Mouse (Mus musculus): ENCODE data around the gene Plekha5. TPM values are rescaled to one million over a fixed set of nuclear protein-coding genes. Genes with fewer than 3 reads are reported as not detected.

Plekha5 gene
- 32.4 and 36.9 TPM in 2 replicates for polyA plus RNA-seq (2015; fragmentation: Nextera tagmentation; extraction: Ambion mirVana)

DNA sequence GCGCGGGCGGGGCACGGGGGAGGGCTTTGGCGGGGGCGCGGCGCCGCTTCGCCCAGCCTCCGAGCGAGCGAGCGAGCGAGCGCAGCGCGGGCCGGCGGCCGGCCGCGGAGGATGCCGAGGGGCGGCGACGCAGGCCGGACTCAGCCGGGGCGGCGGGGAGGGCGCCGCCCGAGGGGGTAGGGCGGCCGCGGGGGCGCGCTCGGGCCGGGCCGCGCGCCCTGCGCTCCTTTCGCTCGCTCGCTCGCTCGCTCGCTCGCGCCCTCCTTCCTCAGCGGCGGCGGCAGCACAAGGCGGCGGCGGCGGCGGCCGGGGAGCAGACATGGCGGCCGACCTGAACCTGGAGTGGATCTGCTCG lies at the start of gene Plekha5:
TSS of gene Plekha5 (plus strand) at position 209 of the 355 bp plus-strand sequence.
- under 1% methylated on average over 33 of the region's 65 CpGs for WGBS
- Histone ChIP-seq H3K9me3 (replicated peaks) (peaks cover 3% of the 10 kb centered on the region), H3K4me1 (peaks cover 32% of the 10 kb centered on the region), H3K4me2 (peak within 1 kb of the TSS; percentile 72), H3K27me3 (no peaks in the 10 kb centered on the region), H3K27ac (peak within 1 kb of the TSS; percentile 93), H3K9ac (peak within 1 kb of the TSS; percentile 97), H3K36me3 (ENCODE audit: poor library complexity, severe bottlenecking) (peaks cover 3% of the 10 kb centered on the region), H3K4me3 (peak within 1 kb of the TSS; percentile 97)
- ATAC-seq, result peak; percentile 90

DNA sequence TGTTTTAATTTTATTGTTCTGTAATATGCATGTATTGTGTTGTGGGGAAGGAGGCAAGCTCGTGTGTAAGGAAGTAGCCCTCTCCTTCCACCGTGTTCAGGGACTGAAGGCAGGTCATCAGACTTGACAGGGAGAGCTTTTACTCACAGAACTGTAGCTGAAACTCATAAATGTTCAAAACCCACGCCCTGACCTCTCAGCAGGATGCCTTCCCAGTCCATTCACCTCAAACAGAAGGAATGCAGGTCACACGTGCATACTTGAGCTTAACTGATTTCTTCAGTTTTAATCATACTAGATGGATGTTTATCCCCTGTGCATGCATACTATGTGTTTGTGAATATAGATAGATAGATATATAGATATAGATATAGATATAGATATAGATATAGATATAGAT lies 48.2 kb upstream of the Plekha5 start:
- H3K4me3 ChIP-seq, result no peak overlapping the region
- H3K27ac ChIP-seq, result no peak overlapping the region
- no peaks in the 10 kb centered on the region for H3K4me1 ChIP-seq
- H3K27me3 ChIP-seq, result no peaks in the 10 kb centered on the region
- no peak overlapping the region for H3K4me2 ChIP-seq
- ATAC-seq, result no peak
- H3K36me3 ChIP-seq (ENCODE audit: poor library complexity, severe bottlenecking), result no peaks in the 10 kb centered on the region
- no peaks in the 10 kb centered on the region for H3K9me3 ChIP-seq (replicated peaks)
- H3K9ac ChIP-seq, result no peak overlapping the region
- 38% methylated on average over 4 of the region's 4 CpGs for WGBS

DNA sequence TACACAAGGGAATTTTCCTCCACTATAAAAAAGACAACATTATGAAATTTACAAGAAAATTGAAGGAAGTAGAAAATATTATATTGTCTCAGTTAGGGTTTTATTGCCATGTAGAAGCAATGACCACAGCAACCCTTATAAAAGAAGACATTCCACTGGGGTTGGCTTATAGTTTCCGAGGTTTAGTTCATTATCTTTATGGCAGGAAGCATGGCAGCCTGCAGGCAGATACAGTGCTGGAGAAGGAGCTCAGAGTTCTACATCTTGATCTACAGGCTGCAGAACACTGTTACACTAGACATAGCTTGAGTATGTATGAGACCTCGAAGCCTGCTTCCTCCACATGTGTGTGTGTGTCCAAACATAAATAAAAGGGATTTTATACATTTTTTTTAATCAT lies 43.3 kb upstream of the Plekha5 start:
- no peaks in the 10 kb centered on the region for H3K36me3 ChIP-seq (ENCODE audit: poor library complexity, severe bottlenecking)
- H3K4me3 ChIP-seq, result no peak overlapping the region
- 90% methylated on average over 2 of the region's 2 CpGs for WGBS
- H3K9ac ChIP-seq, result no peak overlapping the region
- H3K9me3 ChIP-seq (replicated peaks), result no peaks in the 10 kb centered on the region
- no peak overlapping the region for H3K27ac ChIP-seq
- no peaks in the 10 kb centered on the region for H3K27me3 ChIP-seq
- ATAC-seq, result no peak
- H3K4me1 ChIP-seq, result no peaks in the 10 kb centered on the region
- no peak overlapping the region for H3K4me2 ChIP-seq

DNA sequence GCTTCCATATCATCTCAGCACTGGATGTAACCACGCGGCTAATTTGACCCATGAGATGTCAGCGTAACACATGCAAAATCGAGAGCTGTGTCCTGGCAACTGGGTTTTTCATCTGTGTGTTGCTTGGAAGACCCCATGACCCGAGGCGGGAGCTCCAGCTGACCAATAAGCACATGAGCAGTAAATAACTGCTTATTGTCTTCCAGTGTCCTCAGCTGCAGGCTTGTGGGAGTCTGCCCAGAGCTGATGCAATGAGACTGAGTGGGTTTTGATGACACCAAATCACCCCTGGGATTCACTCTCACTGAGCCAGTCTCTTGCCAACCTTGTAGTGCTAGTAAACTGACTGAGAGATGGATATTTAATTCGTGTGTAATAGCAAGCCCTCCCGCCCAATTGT lies 42.7 kb upstream of the Plekha5 start:
- Histone ChIP-seq H3K4me1 (no peaks in the 10 kb centered on the region), H3K4me2 (no peak overlapping the region), H3K36me3 (ENCODE audit: poor library complexity, severe bottlenecking) (no peaks in the 10 kb centered on the region), H3K9ac (no peak overlapping the region), H3K9me3 (replicated peaks) (no peaks in the 10 kb centered on the region), H3K27ac (no peak overlapping the region), H3K4me3 (no peak overlapping the region), H3K27me3 (no peaks in the 10 kb centered on the region)
- 87% methylated on average over 8 of the region's 8 CpGs for WGBS
- no peak for ATAC-seq

DNA sequence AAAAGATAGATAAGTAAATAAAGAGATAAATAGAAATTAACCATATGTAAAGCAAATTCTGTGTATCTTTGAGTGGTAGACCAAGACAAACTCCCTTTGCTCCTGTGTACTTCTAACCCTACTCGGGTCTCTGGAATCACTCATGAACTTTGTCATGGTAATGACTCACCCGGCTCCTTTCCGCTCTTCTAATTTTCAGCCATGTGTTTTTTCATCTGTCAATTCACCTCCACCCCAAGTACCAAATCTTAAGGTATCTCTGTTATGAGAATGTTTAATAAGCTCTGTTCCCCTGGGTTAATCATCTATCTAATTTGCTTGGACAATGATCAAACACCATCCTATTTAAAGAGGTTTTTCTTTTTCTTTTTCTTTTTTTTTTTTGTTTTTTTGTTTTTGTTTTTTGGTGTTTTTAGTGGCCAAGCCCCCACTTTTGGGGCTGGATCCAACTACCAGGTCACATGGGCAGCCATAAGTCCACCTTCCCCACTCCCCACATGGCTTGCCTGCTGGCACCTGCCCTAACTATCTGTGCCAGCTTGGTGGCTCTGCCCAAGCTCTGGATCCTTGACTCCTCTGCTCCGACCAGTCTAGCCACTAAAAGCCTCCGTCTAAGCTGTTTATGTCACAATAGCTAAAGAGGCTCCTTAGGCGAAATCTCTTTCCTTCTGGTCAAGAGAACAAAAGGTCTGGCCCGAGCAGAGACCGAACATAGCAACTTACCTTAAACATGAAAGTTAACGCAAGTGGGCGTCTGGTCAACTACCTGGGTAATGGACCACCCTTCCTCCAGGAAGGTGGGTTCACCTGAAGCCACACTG lies 40.1 kb upstream of the Plekha5 start:
- ATAC-seq, result no peak
- no peaks in the 10 kb centered on the region for H3K9me3 ChIP-seq (replicated peaks)
- H3K36me3 ChIP-seq (ENCODE audit: poor library complexity, severe bottlenecking), result no peaks in the 10 kb centered on the region
- H3K27ac ChIP-seq, result no peak overlapping the region
- H3K4me3 ChIP-seq, result no peak overlapping the region
- H3K4me1 ChIP-seq, result no peaks in the 10 kb centered on the region
- 86% methylated on average over 10 of the region's 10 CpGs for WGBS
- H3K9ac ChIP-seq, result no peak overlapping the region
- H3K4me2 ChIP-seq, result no peak overlapping the region
- H3K27me3 ChIP-seq, result no peaks in the 10 kb centered on the region

DNA sequence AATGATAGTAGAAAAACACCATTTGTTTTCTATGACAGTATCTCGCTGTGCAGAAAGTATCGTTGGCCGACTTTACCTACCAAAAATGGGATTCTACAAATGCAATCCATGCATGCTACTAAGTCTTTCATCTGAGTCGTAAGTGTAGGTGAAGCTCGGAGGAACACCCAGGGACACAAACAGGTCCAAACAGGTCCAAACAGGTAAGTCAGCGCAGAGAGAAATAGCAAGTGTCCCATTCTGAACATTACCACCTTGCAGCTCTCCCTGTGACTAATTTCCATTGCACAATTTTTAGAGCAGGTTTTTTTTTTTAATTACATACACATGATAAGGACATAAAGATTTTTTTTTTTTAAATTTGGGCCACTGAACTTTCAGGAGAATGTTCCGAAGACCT lies 27.2 kb upstream of the Plekha5 start:
- Histone ChIP-seq H3K4me2 (no peak overlapping the region), H3K9me3 (replicated peaks) (no peaks in the 10 kb centered on the region), H3K36me3 (ENCODE audit: poor library complexity, severe bottlenecking) (no peaks in the 10 kb centered on the region), H3K27ac (no peak overlapping the region), H3K9ac (no peak overlapping the region), H3K4me1 (no peaks in the 10 kb centered on the region), H3K27me3 (no peaks in the 10 kb centered on the region), H3K4me3 (no peak overlapping the region)
- 97% methylated on average over 7 of the region's 7 CpGs for WGBS
- no peak for ATAC-seq

DNA sequence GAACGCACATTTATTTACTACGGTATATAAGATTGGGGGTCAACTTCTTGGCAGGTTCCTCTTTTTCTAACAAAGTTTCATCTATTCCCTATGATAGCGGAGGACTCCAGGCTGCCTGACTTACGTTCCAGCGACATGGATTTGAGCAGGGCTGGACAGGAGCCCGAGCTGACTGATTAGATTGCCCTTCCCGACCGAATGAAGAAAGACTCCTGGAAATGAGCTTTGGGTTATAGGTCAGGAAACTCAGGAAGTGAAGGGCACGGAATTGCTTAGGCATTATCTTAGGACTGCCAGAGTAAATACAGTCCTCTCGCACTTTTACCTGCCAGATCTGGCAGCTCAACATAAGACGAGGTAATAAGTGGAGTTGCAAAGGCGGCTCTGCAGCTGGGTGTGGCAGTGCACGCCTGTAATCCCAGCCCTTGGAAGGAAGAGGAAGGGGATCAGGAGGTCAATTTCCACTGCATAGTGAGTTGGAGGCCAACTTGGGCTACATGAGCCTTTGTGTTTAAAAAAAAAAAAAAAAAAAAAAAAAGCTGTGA lies 21.0 kb upstream of the Plekha5 start:
- ATAC-seq, result no peak
- Histone ChIP-seq H3K9ac (no peak overlapping the region), H3K27ac (no peak overlapping the region), H3K4me1 (no peaks in the 10 kb centered on the region), H3K36me3 (ENCODE audit: poor library complexity, severe bottlenecking) (no peaks in the 10 kb centered on the region), H3K9me3 (replicated peaks) (no peaks in the 10 kb centered on the region), H3K27me3 (no peaks in the 10 kb centered on the region), H3K4me3 (no peak overlapping the region), H3K4me2 (no peak overlapping the region)
- 96% methylated on average over 13 of the region's 13 CpGs for WGBS

DNA sequence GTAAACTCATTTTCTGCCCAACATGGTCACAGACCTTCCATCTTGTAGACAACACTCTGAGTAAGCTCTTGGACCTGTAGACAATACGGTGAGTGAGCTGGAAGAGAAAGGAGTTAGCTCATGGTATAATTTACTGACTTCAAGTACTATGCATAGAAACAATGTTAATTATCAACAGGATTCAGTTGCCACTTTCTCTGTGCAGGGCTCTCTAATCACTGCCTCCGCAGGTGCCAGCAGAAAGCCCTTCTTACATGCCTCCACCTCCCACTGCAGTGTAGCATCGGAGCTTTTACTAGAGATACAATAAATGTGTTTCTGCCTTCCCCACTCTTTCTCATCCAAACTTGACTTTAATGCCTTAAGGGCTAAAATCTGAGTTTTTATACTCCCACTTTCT lies 11.9 kb upstream of the Plekha5 start:
- Histone ChIP-seq H3K4me3 (no peak overlapping the region), H3K9me3 (replicated peaks) (no peaks in the 10 kb centered on the region), H3K27me3 (no peaks in the 10 kb centered on the region), H3K9ac (no peak overlapping the region), H3K27ac (no peak overlapping the region), H3K4me1 (no peaks in the 10 kb centered on the region), H3K36me3 (ENCODE audit: poor library complexity, severe bottlenecking) (no peaks in the 10 kb centered on the region), H3K4me2 (no peak overlapping the region)
- ATAC-seq, result no peak
- 55% methylated on average over 3 of the region's 3 CpGs for WGBS

DNA sequence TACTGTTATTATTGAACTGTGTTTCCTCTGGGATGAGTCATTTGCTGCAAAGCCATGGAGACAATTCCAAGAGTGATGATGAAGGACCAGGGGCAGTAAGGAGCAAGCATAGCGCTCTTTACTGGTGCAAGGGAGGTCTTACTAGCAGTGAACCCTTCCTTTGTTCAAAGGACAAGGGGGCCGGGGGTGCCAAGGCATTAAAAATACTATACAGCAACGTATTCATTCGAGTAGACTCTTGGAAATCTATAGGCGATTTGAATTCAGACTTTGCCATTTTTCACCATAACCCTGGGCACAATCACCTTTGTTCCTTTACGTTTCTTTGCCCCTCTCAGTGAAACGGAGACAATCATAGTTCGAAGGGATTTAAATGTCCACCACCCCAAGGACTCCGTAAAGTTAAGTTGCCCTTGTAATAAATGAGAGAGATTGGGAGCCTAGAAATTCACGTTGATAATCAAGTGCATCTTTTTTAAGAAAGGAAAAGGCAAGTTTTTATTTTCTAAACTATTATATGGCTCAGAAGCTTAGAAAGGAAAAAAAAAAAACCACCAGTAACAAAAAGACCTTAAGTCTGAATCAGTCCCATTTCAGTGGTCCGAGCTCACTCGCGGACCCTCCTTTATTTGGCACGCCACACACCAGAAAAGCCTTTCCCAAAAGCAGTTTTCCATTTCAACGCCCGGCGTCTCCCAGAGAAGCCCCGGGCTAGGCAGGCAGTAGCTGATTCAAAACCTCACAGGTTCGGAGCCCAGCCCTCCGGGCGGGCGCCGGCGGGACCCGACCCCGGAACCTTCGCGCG lies 611 bp upstream of the Plekha5 start:
- Histone ChIP-seq H3K4me2 (peak overlapping the region; percentile 72), H3K36me3 (ENCODE audit: poor library complexity, severe bottlenecking) (no peaks in the 10 kb centered on the region), H3K9me3 (replicated peaks) (peaks cover 3% of the 10 kb centered on the region), H3K27ac (peak overlapping the region; percentile 93), H3K4me1 (peaks cover 32% of the 10 kb centered on the region), H3K27me3 (no peaks in the 10 kb centered on the region), H3K9ac (peak overlapping the region; percentile 97), H3K4me3 (peak overlapping the region; percentile 97)
- no peak for ATAC-seq
- 4% methylated on average over 29 of the region's 29 CpGs for WGBS

DNA sequence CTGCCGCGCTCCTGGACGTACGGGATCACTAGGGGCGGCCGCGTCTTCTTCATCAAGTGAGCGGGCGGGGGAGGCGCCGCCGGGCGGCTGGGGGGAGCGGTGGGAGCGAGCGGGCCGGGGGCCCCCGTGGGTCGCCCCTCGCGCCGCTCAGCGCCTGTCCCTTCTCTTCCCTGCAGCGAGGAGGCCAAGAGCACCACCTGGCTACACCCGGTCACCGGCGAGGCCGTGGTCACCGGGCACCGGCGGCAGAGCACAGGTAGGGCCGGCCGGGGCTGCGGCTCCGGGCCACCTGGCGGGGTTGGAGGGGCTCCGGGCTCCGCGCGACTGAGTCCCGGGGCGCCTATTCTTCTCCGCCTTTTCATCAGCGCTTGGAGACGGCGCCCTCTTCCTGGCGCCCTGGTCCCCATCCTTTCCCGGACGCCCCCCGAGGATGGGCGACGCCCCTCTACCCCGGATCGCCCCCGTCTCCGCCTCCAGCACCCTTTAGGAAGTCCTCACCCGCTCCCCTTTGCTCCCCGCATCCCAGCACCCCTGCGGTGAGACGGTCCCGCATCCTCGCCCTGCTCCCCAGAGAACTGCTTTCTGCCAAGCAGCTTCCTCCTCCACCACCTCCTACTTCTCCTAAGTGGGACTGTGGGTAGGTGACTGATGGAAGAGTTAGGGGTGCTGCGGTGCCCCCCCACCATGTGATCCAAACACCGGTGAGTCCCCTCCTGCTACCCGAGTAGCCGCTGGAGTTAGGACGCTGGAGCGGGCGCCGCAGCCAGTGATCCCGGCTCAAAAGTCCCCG lies 542 bp downstream of the Plekha5 start:
- peaks cover 9% of the 10 kb centered on the region for H3K36me3 ChIP-seq (ENCODE audit: poor library complexity, severe bottlenecking)
- H3K4me1 ChIP-seq, result peaks cover 32% of the 10 kb centered on the region
- peak overlapping the region; percentile 97 for H3K9ac ChIP-seq
- peak; percentile 81 for ATAC-seq
- peak overlapping the region; percentile 72 for H3K4me2 ChIP-seq
- H3K27ac ChIP-seq, result peak overlapping the region; percentile 93
- peak overlapping the region; percentile 97 for H3K4me3 ChIP-seq
- peaks cover 3% of the 10 kb centered on the region for H3K9me3 ChIP-seq (replicated peaks)
- 1% methylated on average over 48 of the region's 72 CpGs for WGBS
- H3K27me3 ChIP-seq, result no peaks in the 10 kb centered on the region

DNA sequence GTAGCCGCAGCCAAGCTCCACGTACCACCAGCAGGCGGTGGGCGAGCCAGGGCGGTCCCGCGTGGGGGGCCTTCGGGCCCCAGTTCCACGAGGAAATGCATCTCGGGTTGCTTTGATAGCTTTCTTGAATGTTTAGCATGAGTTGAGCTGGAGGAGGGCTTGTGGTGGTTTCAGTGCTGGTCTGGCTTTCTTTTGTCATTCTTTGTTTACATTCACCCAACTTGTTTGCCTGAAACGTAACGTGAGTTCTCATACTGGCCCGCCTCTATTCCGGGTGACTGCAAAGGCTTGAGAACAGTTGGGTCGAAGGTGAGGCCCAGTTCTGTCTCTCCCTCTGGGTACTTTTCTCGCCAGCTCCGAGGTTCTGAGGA lies 1.1 kb downstream of the Plekha5 start:
- ATAC-seq, result peak; percentile 6
- Histone ChIP-seq H3K4me3 (peak overlapping the region; percentile 97), H3K9me3 (replicated peaks) (peaks cover 3% of the 10 kb centered on the region), H3K4me2 (peak overlapping the region; percentile 72), H3K9ac (peak overlapping the region; percentile 97), H3K36me3 (ENCODE audit: poor library complexity, severe bottlenecking) (peaks cover 11% of the 10 kb centered on the region), H3K27ac (peak overlapping the region; percentile 93), H3K4me1 (peaks cover 32% of the 10 kb centered on the region), H3K27me3 (no peaks in the 10 kb centered on the region)
- under 1% methylated on average over 17 of the region's 17 CpGs for whole genome bisulfite sequencing

DNA sequence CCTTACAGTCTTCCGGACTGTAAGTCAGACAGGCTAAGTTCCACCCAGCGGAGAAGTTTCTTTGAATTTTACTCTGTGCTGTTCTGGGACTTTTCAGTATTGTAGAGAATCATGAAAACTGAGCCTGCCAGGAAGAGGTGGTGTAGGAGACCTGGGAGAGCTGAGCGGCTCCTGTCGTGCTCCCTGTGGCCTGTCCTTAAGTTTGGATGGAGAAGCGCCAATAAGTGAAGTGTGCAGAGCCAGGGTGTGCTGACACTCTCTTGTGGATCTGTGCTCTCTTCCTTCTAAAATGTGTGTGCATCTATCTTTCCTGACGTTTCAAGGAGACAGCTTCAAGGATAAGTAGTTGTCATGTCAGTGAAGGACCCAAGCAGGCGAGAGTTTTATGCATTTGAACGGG lies 5.4 kb downstream of the Plekha5 start:
- Histone ChIP-seq H3K9me3 (replicated peaks) (no peaks in the 10 kb centered on the region), H3K4me3 (no peak overlapping the region), H3K27me3 (no peaks in the 10 kb centered on the region), H3K36me3 (ENCODE audit: poor library complexity, severe bottlenecking) (peaks cover 48% of the 10 kb centered on the region), H3K4me2 (no peak overlapping the region), H3K27ac (no peak overlapping the region), H3K4me1 (peaks cover 24% of the 10 kb centered on the region), H3K9ac (no peak overlapping the region)
- WGBS, result 91% methylated on average over 8 of the region's 8 CpGs
- no peak for ATAC-seq

All from forebrain, embryonic 13.5 days (tissue).